Mouse (Mus musculus) bone marrow macrophage, adult 2 months (primary cell): ENCODE results near the gene Ewsr1. TPM values are rescaled to one million over a fixed set of nuclear protein-coding genes. Genes with fewer than 3 reads are reported as not detected.
A peak's percentile ranks its signal among the peaks of the same experiment; 100 is the strongest.
"Not testable (repeated sequence)": the region's sequence is repeated elsewhere in the genome, so short reads cannot be mapped to it uniquely, and the experiment has no call there.

ENCODE experiments used
- H3K27ac ChIP-seq: 2 replicates; pipeline ENCODE4 v1.5.1; 2012; ENCODE audit warnings: low read depth, low read length; ENCODE audit not compliant: insufficient read depth
- H3K4me1 ChIP-seq: 2 replicates; pipeline ENCODE4 v1.6.1; 2012; ENCODE audit warnings: low read length; ENCODE audit not compliant: control insufficient read depth, insufficient read depth
- H3K4me3 ChIP-seq: 2 replicates; pipeline ENCODE4 v1.5.1; 2012; ENCODE audit warnings: mild to moderate bottlenecking, low read length, moderate library complexity; ENCODE audit not compliant: insufficient read depth
- CTCF ChIP-seq: IDR thresholded peaks from 2 replicates; pipeline ENCODE4 v1.5.1; 2012; ENCODE audit warnings: low read depth, mild to moderate bottlenecking, low read length, moderate library complexity
- POLR2A ChIP-seq: IDR thresholded peaks from 2 replicates; pipeline ENCODE4 v1.6.1; 2012; ENCODE audit warnings: mild to moderate bottlenecking, low read depth, low read length, borderline replicate concordance
- polyA plus RNA-seq: library from polyadenylated mRNA; stranded (reverse); fragments of >200 nt; gene quantifications from 2 replicates; pipeline ENCODE4 v1.2.4, GENCODE M21; 2012; ENCODE audit not compliant: missing spikeins, insufficient read depth, insufficient read length

Ewsr1 gene
- polyA plus RNA-seq, 1 experiment = 433 TPM

- peak overlapping the region; percentile 78 for H3K4me3 ChIP-seq
- peaks cover 23% of the 10 kb centered on the region for H3K4me1 ChIP-seq
- peak overlapping the region; percentile 91 for H3K27ac ChIP-seq
- no peak for TF ChIP-seq CTCF
- no peak for TF ChIP-seq POLR2A
These were observed 614 bp upstream of the Ewsr1 start for GRCm38 (mm10) chr11:5099576-5100183.

- TF ChIP-seq CTCF (no peak), POLR2A (no peak)
- Histone ChIP-seq H3K27ac (peak overlapping the region; percentile 91), H3K4me3 (peak overlapping the region; percentile 78), H3K4me1 (peaks cover 23% of the 10 kb centered on the region)
These were observed 881 bp downstream of the Ewsr1 start for GRCm38 (mm10) chr11:5098035-5098735.

GRCm38 (mm10) chr11:5096480-5097020 is 2.5 kb downstream of the Ewsr1 start:
- TF ChIP-seq CTCF (no peak), POLR2A (no peak)
- Histone ChIP-seq H3K4me3 (peak overlapping the region; percentile 78), H3K27ac (no peak overlapping the region), H3K4me1 (peaks cover 13% of the 10 kb centered on the region)

GRCm38 (mm10) chr11:5095877-5096276 is 3.2 kb downstream of the Ewsr1 start:
- H3K4me3 ChIP-seq = peak overlapping the region; percentile 18; the same call in 1 of the 2 replicates
- H3K27ac ChIP-seq = 0 out of 2 replicates have a peak overlapping the region, but pooled peaks have one; percentile 13
- TF ChIP-seq CTCF = no peak
- TF ChIP-seq POLR2A = no peak
- peaks cover 12% of the 10 kb centered on the region for H3K4me1 ChIP-seq

GRCm38 (mm10) chr11:5091706-5092105 is 7.4 kb downstream of the Ewsr1 start:
- Histone ChIP-seq H3K4me1 (peaks cover 6% of the 10 kb centered on the region), H3K27ac (no peak overlapping the region), H3K4me3 (no peak overlapping the region)
- no peak for TF ChIP-seq POLR2A

- H3K4me1 ChIP-seq = no peaks in the 10 kb centered on the region
- no peak overlapping the region for H3K4me3 ChIP-seq
- no peak overlapping the region for H3K27ac ChIP-seq
- TF ChIP-seq CTCF (no peak), POLR2A (no peak)
These were observed 9.9 kb downstream of the Ewsr1 start for GRCm38 (mm10) chr11:5089147-5089546.

- not testable (repeated sequence) for H3K27ac ChIP-seq, H3K4me1 ChIP-seq, H3K4me3 ChIP-seq
These were observed 22.2 kb downstream of the Ewsr1 start for GRCm38 (mm10) chr11:5076843-5077242.

- Histone ChIP-seq H3K4me1 (no peaks in the 10 kb centered on the region), H3K4me3 (no peak overlapping the region), H3K27ac (no peak overlapping the region)
- no peak for TF ChIP-seq CTCF
- TF ChIP-seq POLR2A = no peak
These were observed 23.3 kb downstream of the Ewsr1 start for GRCm38 (mm10) chr11:5075760-5076159.

- no peak overlapping the region for H3K4me3 ChIP-seq
- H3K4me1 ChIP-seq = no peaks in the 10 kb centered on the region
- TF ChIP-seq POLR2A = no peak
- TF ChIP-seq CTCF = no peak; the same call in 1 of the 2 replicates
- H3K27ac ChIP-seq = no peak overlapping the region
These were observed 24.2 kb downstream of the Ewsr1 start for GRCm38 (mm10) chr11:5074882-5075281.
